Mouse (Mus musculus) MN1 (cell line): Measurements from ENCODE around the gene Rapgef4.

Experiments
- DNase-seq: peaks from one replicate; pipeline ENCODE4 v3.0.0-alpha.2; 2016; ENCODE audit warnings: low spot score

The Rapgef4 gene

GRCm38 (mm10) chr2:72074999-72075561, 94.0 kb downstream of the Rapgef4 start:
- DNase-seq: no peak

GRCm38 (mm10) chr2:72077490-72078139, 96.6 kb downstream of the Rapgef4 start:
- no peak for DNase-seq

- no peak for DNase-seq
Observed at GRCm38 (mm10) chr2:72078140-72078521, 97.1 kb downstream of the Rapgef4 start.

GRCm38 (mm10) chr2:72079110-72079509, 98.1 kb downstream of the Rapgef4 start:
- no peak for DNase-seq

GRCm38 (mm10) chr2:72082846-72083245, 101.8 kb downstream of the Rapgef4 start:
- DNase-seq: no peak

- DNase-seq: no peak
Observed at GRCm38 (mm10) chr2:72088886-72089285, 107.8 kb downstream of the Rapgef4 start.

GRCm38 (mm10) chr2:72090061-72090460, 109.0 kb downstream of the Rapgef4 start:
- no peak for DNase-seq

GRCm38 (mm10) chr2:72092046-72092445, 111.0 kb downstream of the Rapgef4 start:
- no peak for DNase-seq

GRCm38 (mm10) chr2:72093402-72094037, 112.5 kb downstream of the Rapgef4 start:
- DNase-seq: no peak

- no peak for DNase-seq
Observed at GRCm38 (mm10) chr2:72094038-72094437, 113.0 kb downstream of the Rapgef4 start.

GRCm38 (mm10) chr2:72094446-72094845, 113.4 kb downstream of the Rapgef4 start:
- DNase-seq: no peak

- DNase-seq: no peak
Observed at GRCm38 (mm10) chr2:72095002-72095401, 114.0 kb downstream of the Rapgef4 start.

- no peak for DNase-seq
Observed at GRCm38 (mm10) chr2:72096345-72096744, 115.3 kb downstream of the Rapgef4 start.

- DNase-seq: no peak
Observed at GRCm38 (mm10) chr2:72098366-72098765, 117.3 kb downstream of the Rapgef4 start.

GRCm38 (mm10) chr2:72104604-72105003, 123.6 kb downstream of the Rapgef4 start:
- no peak for DNase-seq

GRCm38 (mm10) chr2:72107525-72108180, 126.6 kb downstream of the Rapgef4 start:
- DNase-seq: no peak

- DNase-seq: no peak
Observed at GRCm38 (mm10) chr2:72108448-72109312, 127.6 kb downstream of the Rapgef4 start.

GRCm38 (mm10) chr2:72110404-72110803, 129.4 kb downstream of the Rapgef4 start:
- DNase-seq: no peak

- no peak for DNase-seq
Observed at GRCm38 (mm10) chr2:72113716-72114115, 132.7 kb downstream of the Rapgef4 start.

- DNase-seq: no peak
Observed at GRCm38 (mm10) chr2:72114148-72114559, 133.1 kb downstream of the Rapgef4 start.

- no peak for DNase-seq
Observed at GRCm38 (mm10) chr2:72116103-72116502, 135.1 kb downstream of the Rapgef4 start.

- no peak for DNase-seq
Observed at GRCm38 (mm10) chr2:72116698-72117097, 135.7 kb downstream of the Rapgef4 start.
